Mouse (Mus musculus) heart, adult 2 months (tissue): ENCODE measurements at regions not wholly inside any gene's neighbourhood (a gene's known extent, or its start where the extent isn't known, plus 50 kb on each side); places are given as distances from the start of the nearest gene placed in this dataset.

Experiments used
- DNase-seq, 2 experiments: peaks; one replicate each; pipeline ENCODE4 v3.0.0; 2021
- H3K27ac ChIP-seq: fragments of 200-600 bp; 2 replicates; pipeline ENCODE4 v1.8.1; 2022
- H3K27me3 ChIP-seq: fragments of 200-500 bp; 2 replicates; pipeline ENCODE4 v1.6.1; 2012; ENCODE audit warnings: mild to moderate bottlenecking, low read length, inconsistent platforms, mixed read lengths; ENCODE audit not compliant: control insufficient read depth, insufficient read depth
- H3K36me3 ChIP-seq: fragments of 200-500 bp; 2 replicates; pipeline ENCODE4 v1.6.1; 2012; ENCODE audit warnings: low read length, inconsistent platforms; ENCODE audit not compliant: control insufficient read depth, insufficient read depth
- H3K4me1 ChIP-seq: fragments of 200-500 bp; 2 replicates; pipeline ENCODE4 v1.6.1; 2011; ENCODE audit warnings: low read length; ENCODE audit not compliant: control insufficient read depth, insufficient read depth
- H3K4me3 ChIP-seq: fragments of 200-600 bp; 2 replicates; pipeline ENCODE4 v1.8.1; 2022
- H3K79me2 ChIP-seq: fragments of 200-500 bp; replicated peaks from 2 replicates; pipeline ENCODE4 v1.6.1; 2012; ENCODE audit warnings: mild to moderate bottlenecking, inconsistent platforms, low read length, moderate library complexity, mixed read lengths; ENCODE audit not compliant: control insufficient read depth, insufficient read depth
- H3K9ac ChIP-seq: fragments of 200-500 bp; 2 replicates; pipeline ENCODE4 v1.6.1; 2012; ENCODE audit warnings: low read depth, mild to moderate bottlenecking, control low read depth, inconsistent platforms, low read length, mixed read lengths
- CTCF ChIP-seq: fragments of 200-600 bp; IDR thresholded peaks from 2 replicates; pipeline ENCODE4 v1.8.1; 2022; ENCODE audit warnings: antibody characterized with exemption, mild to moderate bottlenecking, moderate library complexity
- EP300 ChIP-seq: fragments of 200-500 bp; IDR thresholded peaks from 2 replicates; pipeline ENCODE4 v1.6.1; 2011; ENCODE audit warnings: low read depth, low read length, control low read depth; ENCODE audit not compliant: insufficient read depth
- POLR2A ChIP-seq: fragments of 200-500 bp; IDR thresholded peaks from 2 replicates; pipeline ENCODE4 v1.6.1; 2011; ENCODE audit warnings: mild to moderate bottlenecking, low read depth, low read length, control low read depth; ENCODE audit not compliant: insufficient read depth
- WGBS: fragments of 180-500 bp; shearing (Covaris S2); methylation state at CpG from one replicate; pipeline ENCODE4 v1.1.7; 2018; 5-methylcytosine and 5-hydroxymethylcytosine counted together
- intact Hi-C: fragments of 180-260 bp; cut with DNase I; formaldehyde crosslinking; loops from one replicate; pipeline ENCODE4 v1.15.1; 2025

GRCm38 (mm10) chr11:55663108-55663507 is 55.1 kb upstream of the Glra1 start:
- Histone ChIP-seq H3K27me3 (no peaks in the 10 kb centered on the region), H3K36me3 (no peaks in the 10 kb centered on the region), H3K4me3 (no peak overlapping the region), H3K27ac (no peak overlapping the region), H3K79me2 (no peaks in the 10 kb centered on the region), H3K4me1 (no peaks in the 10 kb centered on the region), H3K9ac (no peak overlapping the region)
- intact Hi-C loops = no loop called here
- WGBS = 68% methylated on average over 4 of the region's 4 CpGs
- TF ChIP-seq EP300 (no peak), CTCF (no peak), POLR2A (no peak)
- no peak for DNase-seq

GRCm38 (mm10) chr11:55662283-55662682 is 54.3 kb upstream of the Glra1 start:
- WGBS = 56% methylated on average over 3 of the region's 3 CpGs
- Histone ChIP-seq H3K27me3 (no peaks in the 10 kb centered on the region), H3K27ac (no peak overlapping the region), H3K4me3 (no peak overlapping the region), H3K79me2 (no peaks in the 10 kb centered on the region), H3K9ac (no peak overlapping the region), H3K36me3 (no peaks in the 10 kb centered on the region), H3K4me1 (no peaks in the 10 kb centered on the region)
- intact Hi-C loops = no loop called here
- no peak for DNase-seq
- TF ChIP-seq CTCF (no peak), EP300 (no peak), POLR2A (no peak)
